Mouse (Mus musculus) lung, adult 18-20 months (tissue): Measurements from ENCODE around the gene Ryr1.
"Not testable (repeated sequence)": the region's sequence is repeated elsewhere in the genome, so short reads cannot be mapped to it uniquely, and the experiment has no call there.

Experiments used
- DNase-seq, 2 experiments: peaks; one replicate each; pipeline ENCODE4 v3.0.0; 2022; ENCODE audit warnings: mixed read lengths in 2 of 2

Ryr1 gene

DNA sequence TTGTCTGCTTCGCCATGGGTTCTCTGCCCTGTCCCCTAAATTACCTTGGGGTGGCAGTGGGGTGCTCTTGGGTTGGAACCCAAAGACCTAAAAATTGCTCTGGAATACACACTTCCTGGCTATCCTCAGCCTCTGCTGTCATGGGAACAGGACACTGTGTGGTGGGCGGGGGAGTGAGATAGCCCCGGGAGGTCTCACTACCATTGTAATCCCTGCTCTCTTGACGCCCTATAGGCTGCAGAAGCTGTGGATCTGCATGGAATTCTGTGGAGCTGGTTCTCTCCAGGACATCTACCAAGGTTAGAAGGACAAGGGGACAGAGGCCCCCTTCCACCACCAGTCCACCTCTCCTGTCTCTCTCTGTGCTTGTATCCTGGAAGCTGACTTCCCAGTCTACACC lies 141.1 kb downstream of the Ryr1 start:
- no peak for DNase-seq

DNA sequence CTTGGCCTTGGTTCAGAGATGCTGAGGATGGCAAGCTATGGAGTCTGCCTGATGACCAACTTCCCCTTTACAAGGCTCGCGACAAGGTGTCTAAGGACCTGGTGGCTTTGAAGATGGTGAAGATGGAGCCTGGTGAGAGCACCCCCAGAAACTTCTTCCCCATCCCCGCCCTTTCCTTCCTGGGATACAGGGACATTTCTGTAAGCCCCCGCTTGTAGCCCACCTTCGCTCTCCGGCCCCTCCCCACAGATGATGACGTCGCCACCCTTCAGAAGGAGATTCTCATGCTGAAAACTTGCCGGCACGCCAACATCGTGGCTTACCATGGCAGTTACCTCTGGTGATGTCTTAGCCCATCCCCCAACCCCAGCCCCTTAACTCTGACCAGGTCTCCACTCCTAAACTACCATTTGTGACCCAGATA lies 141.8 kb downstream of the Ryr1 start:
- DNase-seq, result peak in 1 of 2 experiments; percentile 22

DNA sequence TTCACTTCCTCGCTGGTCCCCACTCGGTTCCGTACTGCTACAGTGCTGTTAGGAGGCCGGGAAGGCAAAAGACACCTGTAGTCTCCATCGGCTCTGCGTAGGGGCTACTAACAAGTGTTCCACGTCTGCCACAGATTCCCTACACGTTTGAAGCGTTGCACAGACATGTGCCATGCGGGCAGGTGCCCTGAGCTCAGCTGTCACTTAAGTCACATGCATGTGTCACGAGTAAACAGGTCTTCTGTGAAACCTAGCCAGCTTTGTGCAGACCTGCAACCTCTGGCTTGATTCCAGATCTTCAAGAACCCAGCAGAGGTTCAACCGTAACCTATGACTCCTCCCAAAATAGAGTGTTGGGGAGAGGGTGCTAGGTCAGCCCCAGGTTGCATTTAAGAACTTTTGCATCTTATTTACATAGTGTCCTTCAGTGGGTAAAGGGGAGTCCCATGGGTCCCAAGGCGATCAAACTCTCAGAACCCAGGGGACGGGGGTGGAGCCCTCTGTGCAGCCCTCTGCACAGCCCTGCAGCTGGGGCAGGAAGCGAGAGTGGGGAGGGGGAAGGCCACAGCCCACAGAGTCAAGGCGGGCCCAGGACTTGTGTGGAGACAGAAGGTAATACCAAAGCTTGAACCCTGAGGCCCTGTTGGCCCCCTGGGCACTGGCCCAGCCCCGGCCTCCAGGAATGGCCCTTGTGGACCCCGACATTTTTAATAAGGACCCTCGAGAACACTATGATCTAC lies 142.5 kb downstream of the Ryr1 start:
- DNase-seq, result peak; percentile 44 to 66

DNA sequence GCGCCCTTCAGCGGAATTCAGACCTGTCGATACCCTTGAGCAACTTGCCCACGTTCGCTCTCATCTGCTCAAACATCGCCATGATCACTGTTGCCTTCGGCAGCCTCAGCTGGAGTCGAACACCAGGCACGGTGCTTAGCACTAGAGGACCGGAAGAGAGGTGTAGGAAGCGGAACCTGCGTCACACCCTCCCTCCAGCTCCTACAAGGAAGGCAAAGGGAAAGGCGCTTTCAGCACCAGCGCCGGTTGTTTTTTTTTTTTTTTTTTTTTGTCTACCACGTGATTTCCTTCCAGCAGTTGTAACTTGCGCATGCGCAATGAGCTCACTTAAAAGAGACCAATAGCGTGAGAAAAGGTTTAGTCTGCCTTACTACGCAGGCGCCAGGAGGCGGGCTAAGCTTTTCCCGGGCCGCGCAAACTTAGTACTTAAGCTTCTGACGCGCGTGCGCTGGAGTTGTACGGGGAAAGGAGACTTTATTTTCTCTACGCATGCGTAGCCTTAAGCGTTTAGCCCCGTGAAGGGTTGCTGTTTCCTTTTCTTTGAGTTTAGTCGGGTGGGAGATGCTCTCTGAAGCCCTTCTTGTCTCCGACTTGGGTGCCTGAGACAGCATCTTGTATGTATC lies 143.2 kb downstream of the Ryr1 start, which contains the start of the genes Eif3k and Map4k1:
TSS of gene Eif3k (minus strand) at position 214 of the 623 bp plus-strand sequence.
TSS of gene Map4k1 (plus strand) at position 400 of the 623 bp plus-strand sequence.
- peak; percentile 97 to 98 for DNase-seq

DNA sequence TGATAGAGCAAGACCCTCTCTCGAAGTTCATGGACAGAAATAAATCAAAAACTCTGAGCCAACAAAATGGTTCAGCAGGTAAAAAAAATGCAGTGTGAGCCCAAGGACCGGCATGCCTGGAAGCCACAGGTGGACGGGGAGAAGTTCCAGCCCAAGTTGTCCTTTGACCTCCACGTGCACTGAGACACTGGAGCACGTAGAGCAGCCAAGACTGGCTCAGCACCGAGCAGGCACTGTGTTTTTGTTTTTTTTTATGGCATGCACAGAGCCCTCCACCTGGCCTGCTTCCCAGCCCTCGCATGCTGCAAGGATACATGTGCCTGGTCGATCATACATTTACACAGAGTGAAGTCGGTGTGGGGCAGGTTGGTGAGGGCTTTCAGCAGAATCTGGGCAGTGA lies 147.4 kb downstream of the Ryr1 start:
- no peak for DNase-seq

DNA sequence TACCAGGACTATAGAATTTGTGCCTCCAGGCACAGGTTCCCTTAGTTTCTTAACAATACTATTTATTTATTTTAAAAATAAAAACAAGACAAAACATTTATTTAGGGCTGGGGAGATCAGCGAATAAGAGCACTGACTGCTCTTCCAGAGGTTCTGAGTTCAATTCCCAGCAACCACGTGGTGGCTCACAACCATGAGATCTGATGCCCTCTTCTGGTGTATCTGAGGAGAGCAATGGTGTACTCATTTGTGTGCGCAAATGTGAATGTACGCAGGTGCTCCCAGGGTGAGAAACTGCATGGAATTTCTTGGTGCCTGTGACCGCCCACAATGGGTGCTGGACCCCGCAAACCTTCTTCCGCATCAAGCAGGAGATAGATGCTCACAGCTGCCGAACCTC lies 152.0 kb downstream of the Ryr1 start:
- peak in 1 of 2 experiments; percentile 31 for DNase-seq

DNA sequence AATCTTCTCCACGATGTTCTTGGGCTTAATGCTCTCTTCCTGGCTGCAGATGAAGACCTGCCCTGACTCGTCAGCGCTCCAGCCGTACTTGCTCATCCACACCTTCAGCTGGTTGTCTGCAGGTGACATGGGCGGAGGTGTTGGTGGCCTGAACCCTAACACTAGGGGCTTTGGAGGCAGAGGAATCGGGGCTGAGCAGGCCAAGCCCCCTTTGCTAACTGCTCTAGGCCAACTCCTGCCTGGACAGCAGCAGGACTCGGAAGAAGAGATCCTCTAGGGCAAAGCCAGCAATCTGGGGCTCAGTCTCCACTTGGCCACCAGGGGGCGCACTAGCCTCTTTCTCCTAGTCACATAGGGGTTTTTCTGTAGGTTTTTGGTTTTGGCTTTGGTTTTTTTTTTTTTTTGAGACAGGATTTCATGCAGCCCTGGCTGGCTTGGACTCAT lies 152.4 kb downstream of the Ryr1 start:
- peak; percentile 76 to 78 for DNase-seq

DNA sequence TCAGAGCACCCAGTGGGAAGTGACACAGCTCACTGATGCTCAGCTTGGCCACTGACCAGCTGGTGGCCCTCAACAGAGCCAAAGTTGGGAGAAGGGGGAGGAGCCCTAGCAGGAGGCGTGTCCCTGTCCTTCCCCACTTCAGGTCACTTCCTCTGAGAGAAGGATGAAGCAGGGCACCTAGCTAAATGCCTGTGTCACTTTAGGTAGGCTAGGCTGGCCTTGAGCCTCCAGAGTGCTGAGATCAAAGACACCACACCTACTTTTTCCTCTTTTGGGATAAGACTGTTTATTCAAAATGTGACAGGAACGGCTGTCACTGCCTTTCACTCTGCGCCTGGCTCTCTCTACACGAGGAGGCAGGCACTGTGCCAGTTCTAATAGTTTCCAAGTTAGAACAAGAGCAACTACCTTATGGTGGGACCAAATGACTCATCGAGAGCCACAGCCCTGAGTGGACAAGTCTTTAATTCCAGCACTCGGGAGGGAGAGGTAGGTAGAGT lies 153.2 kb downstream of the Ryr1 start:
- DNase-seq, result peak; percentile 82 to 90

DNA sequence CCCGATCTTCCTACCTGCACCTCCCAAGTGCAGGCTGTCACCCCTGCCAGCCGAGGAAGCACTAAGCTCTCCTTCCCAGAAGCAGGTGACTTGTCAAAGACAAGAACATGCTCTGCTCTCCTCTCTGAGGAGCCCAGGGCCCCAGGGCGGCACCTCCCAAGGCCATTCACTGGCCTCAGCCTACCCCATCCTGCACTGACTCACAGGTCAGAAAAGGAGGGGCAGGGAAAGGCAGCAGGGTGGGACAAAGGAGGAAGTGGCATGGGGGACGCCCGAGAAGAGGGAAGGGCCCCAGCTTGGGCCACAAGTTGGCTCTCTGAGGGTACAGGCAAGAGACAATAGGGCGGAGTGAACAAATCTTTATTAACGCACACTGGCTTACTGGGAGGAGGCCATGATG lies 153.9 kb downstream of the Ryr1 start:
- peak; percentile 17 to 24 for DNase-seq

DNA sequence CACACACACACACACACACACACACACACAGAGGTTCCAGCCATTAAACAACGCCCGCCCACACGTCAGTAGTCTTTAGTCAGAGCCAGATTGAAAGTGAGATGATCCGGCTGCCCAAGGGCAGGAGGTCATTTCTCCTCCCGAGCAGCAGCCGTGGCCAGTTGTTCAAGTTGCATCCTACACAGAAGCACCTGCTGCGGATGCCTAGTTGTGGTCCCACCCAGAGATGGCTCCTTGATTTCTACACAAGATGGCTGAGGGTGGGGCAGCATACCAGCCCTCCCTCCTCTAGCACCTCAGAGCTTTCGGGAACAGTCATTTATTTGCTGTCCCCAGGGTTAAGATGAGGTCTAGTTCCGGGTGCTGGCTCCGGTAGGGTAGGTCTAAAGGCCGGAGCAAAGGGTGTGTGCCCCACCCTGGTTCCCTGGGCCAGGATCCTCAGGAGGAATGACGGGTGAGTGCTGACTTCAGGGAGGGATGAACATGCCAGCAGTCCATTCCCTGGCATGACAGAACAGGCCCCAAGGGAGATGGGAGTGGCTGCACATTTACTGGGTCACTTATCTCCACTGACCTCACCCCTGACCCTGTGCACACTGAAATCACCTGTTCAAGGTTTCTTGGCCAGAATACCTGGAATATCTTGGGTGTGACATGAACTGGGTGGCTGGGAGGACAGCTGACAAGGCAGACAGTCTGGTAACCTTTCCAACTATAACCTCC lies 155.1 kb downstream of the Ryr1 start:
- DNase-seq, result peak; percentile 28 to 57

DNA sequence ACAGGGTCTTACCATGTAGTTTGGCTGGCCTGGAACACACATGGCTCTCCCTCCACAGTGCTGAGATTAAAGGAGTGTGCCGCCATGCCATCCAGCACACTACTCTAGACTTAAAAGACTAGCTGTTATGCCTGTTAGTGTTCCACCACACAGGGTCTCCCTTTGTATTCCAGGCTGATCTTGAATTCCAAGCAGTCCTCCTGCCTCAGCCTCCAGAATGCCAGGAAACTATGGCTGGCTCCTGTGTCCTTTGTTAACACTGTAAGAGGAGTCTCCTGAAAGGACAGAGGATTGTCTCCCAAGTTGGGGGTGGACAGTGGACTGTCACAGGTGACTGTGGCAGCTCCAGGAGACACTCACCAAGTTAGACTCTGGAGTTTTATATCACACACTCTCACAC lies 155.7 kb downstream of the Ryr1 start:
- no peak for DNase-seq

DNA sequence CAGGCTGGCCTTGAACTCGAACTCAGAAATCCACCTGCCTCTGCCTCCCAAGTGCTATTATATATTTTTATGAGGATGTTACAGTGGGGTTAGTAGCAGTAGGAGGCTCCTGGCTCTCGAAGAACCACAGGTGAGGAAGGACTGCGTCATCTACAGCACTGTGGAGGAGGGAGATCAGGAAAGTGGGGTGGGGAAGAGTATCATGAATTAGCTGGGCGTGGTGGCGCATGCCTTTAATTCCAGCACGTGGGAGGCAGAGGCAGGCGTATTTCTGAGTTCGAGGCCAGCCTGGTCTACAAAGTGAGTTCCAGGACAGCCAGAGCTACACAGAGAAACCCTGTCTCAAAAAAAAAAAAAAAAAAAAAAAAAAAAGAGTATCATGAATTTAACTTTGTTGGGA lies 156.9 kb downstream of the Ryr1 start:
- not testable (repeated sequence) for DNase-seq

DNA sequence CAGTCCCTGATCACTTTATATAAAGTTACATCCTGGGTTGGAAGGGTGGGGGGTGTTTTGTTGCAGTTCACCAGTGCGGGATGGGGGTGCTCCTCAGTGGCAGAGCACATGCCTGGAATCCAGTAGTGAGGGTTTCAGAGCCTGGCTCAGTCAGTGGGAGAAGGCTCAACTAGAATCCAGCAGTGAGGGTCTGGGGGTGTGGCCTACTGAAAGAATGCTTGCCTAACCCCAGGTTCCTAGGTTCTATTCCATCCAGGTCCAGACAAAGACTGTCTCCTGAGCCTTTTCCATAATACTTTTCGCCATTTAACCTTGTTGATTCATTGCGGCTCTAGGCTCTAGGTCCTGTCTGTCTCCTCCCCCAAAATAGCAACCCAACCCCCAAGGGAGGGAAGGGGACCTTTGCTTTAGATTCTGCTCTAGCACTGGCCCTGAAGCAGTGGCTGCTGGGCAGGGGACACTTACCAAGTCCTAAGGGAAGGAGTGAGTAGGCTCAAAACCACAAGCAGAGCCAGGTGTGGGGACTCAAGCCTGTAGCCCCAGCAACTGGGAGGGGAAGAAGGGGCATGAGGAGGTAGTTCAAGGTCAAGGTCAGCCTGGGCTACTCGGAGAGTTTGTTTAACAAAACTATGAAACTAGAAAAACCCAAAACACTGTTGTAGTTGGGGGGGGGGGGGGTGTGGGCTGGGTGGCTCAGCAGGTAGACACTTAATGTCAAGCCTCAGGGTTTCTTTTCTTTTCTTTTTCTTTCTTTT lies 158.1 kb downstream of the Ryr1 start:
- DNase-seq, result no peak

DNA sequence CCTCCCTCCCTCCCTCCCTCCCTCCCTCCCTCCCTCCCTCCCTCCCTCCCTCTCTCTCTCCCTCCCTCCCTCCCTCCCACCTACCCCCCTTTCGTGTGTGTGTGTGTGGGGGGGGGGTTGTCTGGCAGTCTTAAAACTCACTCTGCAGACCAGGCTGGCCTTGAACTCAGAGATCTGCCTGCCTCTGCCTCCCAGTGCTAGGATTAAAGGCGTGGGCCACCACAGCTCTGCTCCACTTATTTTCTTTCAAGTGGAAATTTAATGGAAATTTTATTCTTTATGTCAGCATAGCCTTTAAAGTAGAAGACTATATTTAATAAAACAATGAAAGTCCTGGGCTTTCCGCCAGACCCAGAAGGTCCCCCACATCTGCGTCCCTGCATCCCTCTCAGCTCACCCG lies 158.8 kb downstream of the Ryr1 start:
- no peak for DNase-seq

DNA sequence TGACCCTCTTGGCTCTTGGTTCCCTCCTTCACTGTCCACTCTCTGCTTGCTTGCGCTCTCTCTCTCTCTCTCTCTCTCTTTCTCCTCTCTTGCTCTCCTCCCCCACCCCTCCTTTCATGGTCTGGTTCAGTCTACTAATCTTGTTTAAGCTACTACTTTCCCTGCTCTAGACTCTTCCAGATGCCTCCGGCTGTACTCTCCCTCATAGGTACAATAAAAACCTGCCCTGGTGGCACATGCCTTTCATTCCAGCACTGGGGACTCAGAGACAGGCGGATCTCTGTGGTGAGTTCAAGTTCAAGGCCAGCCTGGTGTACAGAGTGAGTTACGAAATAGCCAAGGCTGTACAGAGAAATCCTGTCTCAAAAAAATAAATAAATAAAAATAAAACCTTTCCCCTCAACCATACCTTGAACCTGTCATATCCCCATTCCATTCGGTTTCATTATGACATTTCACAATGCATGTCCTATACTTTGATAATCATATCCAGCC lies 159.6 kb downstream of the Ryr1 start:
- DNase-seq, result no peak

DNA sequence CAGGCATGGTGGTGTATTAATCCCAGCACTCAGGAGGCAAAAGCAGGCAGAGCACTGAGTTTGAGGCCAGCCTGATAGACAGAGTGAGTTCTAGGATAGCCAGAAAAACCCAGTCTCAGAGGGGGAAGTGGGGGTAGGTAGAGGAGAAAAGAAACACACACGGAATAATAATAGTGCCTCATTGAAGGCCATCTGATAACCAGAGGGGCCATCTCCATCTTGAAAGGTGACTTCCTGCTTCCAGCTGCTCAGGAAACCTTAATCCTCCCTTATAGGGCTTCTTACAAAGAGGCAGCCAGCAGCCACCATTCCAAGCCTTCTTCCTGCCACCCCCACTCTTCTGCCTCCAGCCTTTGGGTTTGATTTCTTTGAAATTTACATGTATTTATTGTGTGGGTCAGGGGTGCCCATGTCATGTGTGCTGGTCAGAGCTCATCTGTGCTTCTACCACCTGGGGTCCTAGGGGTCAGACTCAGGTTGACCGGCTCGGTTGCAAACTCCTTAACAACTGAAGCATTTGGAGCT lies 161.5 kb downstream of the Ryr1 start:
- DNase-seq, result no peak

DNA sequence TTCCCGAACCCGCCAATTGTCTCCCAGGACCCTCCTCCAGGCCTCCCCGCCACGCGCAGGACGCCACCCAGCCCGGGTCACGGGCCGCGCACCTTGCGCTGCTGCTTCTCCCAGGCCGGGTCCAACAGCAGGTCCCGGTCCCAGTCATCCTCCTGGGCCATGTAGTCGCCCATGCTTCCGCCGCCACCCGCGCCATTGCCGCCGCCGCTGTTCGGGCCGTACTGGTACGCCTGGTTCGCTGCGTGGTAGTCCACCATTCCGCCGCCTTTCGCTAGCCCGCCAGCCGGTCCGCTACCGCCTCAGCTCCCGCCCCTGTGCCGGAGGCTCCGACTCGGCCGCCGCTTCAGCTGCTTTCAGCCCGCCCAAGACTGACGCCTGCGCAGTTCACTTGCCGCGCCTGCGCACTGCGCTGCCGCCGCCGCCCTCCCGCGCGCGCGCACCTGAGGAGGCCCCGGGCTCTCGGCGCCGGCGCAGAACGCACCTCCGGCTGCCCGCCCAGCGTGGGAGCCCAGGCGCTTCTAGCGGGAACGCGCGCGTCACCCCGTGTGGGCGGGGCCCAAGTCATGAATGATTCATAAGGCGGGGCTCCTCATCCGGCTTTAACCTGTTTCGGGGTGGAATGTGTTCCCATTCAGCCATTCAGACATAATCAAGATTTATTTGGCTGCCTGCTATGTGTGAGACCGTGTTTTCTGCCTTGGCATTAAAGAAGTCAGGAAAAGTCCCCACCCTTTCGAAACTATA lies 162.9 kb downstream of the Ryr1 start, which contains the start of gene Actn4:
TSS of gene Actn4 (minus strand) at position 414 of the 744 bp plus-strand sequence.
- peak; percentile 98 to 99 for DNase-seq

DNA sequence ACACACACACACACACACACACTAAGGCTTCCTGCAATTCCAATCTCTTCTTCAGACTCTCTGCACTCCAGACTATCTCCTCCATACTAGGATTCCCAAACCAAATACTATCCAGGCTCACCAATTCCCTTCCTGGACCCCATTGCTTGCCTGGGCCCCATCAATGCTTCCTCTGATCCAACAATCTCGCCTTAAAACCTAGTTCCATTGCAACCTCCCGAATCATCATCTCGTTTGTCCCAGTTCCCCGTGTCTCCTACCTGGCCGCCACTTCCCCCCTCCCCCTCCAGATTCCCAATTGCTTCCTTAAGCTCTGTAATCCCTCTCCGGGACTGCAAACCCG lies 163.4 kb downstream of the Ryr1 start:
- no peak for DNase-seq

DNA sequence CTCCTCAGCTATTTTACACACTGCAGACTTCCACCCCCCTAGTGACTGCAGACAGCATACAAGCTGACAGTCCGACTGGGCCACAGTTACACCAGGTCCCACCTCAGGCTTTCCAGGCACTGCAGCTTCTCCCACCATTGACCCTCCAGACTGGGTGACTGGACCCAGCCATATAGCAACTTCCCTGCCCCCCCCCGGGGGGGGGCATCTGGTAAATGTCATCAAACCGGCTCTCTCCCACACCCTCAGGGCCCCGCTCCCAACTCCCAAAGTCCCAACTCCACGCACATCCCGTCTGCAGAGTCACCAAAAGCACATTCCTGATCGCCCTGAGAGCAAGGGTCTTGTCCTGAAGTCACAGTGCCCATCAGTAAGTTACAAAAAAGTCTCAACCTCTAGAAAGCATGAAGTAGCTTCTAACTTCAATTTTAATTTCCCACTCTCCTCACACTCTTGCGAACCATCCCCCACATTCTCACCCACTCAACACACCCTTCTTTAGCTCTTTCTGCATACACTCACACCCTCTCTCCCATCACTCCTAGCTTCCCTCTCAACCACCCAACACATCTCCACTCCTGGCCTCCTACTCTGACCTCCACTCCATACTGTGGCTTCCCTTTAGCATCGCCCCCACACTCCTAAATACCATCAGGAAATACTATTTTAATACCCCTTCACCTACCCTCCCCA lies 164.5 kb downstream of the Ryr1 start:
- peak in 1 of 2 experiments; percentile 50 for DNase-seq

DNA sequence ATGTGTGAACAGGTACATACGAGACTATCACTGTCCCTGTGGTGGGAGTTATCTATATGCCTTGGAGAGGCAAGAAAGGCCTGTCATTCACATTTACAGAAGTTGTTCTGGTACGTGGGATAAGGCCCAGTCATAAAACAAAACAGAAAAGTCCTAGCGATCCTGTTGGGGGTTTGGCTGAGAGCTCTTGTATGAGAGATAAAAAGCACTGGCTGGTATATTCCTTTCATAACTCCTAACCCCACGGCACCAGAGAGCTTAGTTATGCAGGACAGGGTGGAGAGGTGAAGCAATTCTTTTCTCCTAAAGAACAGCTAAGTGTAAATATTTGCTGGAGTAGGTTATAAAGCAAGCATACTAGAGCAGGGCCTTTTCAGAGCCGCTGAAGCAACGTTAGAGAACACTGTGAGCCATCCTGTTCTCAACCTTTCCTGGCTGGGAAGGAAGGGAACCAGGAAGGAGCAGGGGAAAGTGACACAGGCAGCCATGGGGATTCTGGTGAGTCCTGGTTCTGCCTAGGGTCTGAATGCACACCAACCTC lies 165.4 kb downstream of the Ryr1 start:
- peak; percentile 71 to 80 for DNase-seq
